Mouse (Mus musculus): ENCODE measurements around the gene 1810030O07Rik.

GRCm38 (mm10) chrX:12677396-12677795, 3.9 kb upstream of the 1810030O07Rik start:
- no peak for TF ChIP-seq POLR2A (IDR thresholded peaks at IDR 0.05; ENCODE audit: insufficient read depth, low read depth, low read length)
- peak; percentile 89 for TF ChIP-seq CTCF (IDR thresholded peaks at IDR 0.05)

All from heart, adult 2 months (tissue).